Mouse (Mus musculus) hindbrain, postnatal 0 days (tissue): ENCODE measurements at regions not wholly inside any gene's neighbourhood (a gene's known extent, or its start where the extent isn't known, plus 50 kb on each side); places are given as distances from the start of the nearest gene placed in this dataset.
"Not testable (repeated sequence)": the region's sequence is repeated elsewhere in the genome, so short reads cannot be mapped to it uniquely, and the experiment has no call there.

Experiments used
- ATAC-seq: fragments of 200-750 bp; cut with Nextera tagmentation; 2 replicates; pipeline ENCODE4 v1.8.0; 2017; ENCODE audit warnings: mild to moderate bottlenecking, moderate TSS enrichment, moderate library complexity
- DNase-seq: peaks from one replicate; pipeline ENCODE4 v3.0.0-alpha.2; 2015; ENCODE audit warnings: low spot score
- H3K27ac ChIP-seq: fragments of 300-500 bp; sonication (generic); 2 replicates; pipeline ENCODE4 v1.5.1; 2014; ENCODE audit warnings: mild to moderate bottlenecking
- H3K27me3 ChIP-seq: fragments of 300-500 bp; sonication (generic); 2 replicates; pipeline ENCODE4 v1.6.1; 2014; ENCODE audit warnings: low read length, mixed read lengths; ENCODE audit not compliant: insufficient read depth
- H3K36me3 ChIP-seq: fragments of 300-500 bp; sonication (generic); 2 replicates; pipeline ENCODE4 v1.6.1; 2014; ENCODE audit warnings: low read length, mixed read lengths; ENCODE audit not compliant: insufficient read depth
- H3K4me1 ChIP-seq: fragments of 300-500 bp; sonication (generic); 2 replicates; pipeline ENCODE4 v1.6.1; 2014; ENCODE audit warnings: antibody characterized with exemption, low read length, mixed read lengths; ENCODE audit not compliant: insufficient read depth
- H3K4me2 ChIP-seq: fragments of 300-500 bp; sonication (generic); 2 replicates; pipeline ENCODE4 v1.6.1; 2014; ENCODE audit warnings: low read depth, mild to moderate bottlenecking, low read length, moderate library complexity, mixed read lengths
- H3K4me3 ChIP-seq: fragments of 300-500 bp; sonication (generic); 2 replicates; pipeline ENCODE4 v1.5.1; 2014; ENCODE audit warnings: low read length
- H3K9ac ChIP-seq: fragments of 300-500 bp; sonication (generic); replicated peaks from 2 replicates; pipeline ENCODE4 v1.6.1; 2014; ENCODE audit warnings: mild to moderate bottlenecking, low read length, moderate library complexity, mixed read lengths
- H3K9me3 ChIP-seq: fragments of 300-500 bp; sonication (generic); 2 replicates; pipeline ENCODE4 v1.6.1; 2016; ENCODE audit warnings: low read length, mixed read lengths
- CTCF ChIP-seq: IDR thresholded peaks from 2 replicates; pipeline ENCODE4 v1.5.1; 2016; ENCODE audit warnings: antibody characterized with exemption, control low read depth, low read depth
- WGBS: fragments of 180-500 bp; shearing (Covaris S2); extraction: QIAGEN DNeasy Blood & Tissue Kit; methylation state at CpG from one replicate; pipeline ENCODE4 v1.1.7; 2014; 5-methylcytosine and 5-hydroxymethylcytosine counted together

DNA sequence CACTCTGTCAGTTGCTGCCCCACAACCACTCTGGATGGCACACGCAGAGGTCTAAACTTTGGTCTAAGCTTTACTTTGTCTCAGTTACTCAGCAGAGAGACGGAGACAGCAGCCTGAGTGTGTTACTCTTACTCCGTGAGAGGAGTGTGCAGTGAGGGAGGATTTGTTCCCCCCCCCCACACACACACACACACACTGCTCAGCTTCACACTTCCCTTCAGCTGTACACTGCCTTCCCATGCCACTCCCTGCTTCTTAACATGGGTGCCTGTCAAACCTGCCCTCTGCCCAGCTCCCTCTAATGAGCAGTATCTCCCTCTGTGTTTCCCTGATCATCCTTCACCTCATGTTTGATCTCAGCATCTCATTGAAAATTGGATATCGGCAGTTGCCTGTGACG is 409.9 kb upstream of the Ercc4 start:
- Histone ChIP-seq H3K9ac (no peak overlapping the region), H3K27ac (no peak overlapping the region), H3K4me2 (no peak overlapping the region), H3K9me3 (no peaks in the 10 kb centered on the region), H3K4me1 (no peaks in the 10 kb centered on the region), H3K27me3 (no peaks in the 10 kb centered on the region), H3K36me3 (no peaks in the 10 kb centered on the region), H3K4me3 (no peak overlapping the region)
- DNase-seq (no peak), ATAC-seq (no peak)
- TF ChIP-seq CTCF, result no peak
- WGBS, result 65% methylated on average over 5 of the region's 5 CpGs

DNA sequence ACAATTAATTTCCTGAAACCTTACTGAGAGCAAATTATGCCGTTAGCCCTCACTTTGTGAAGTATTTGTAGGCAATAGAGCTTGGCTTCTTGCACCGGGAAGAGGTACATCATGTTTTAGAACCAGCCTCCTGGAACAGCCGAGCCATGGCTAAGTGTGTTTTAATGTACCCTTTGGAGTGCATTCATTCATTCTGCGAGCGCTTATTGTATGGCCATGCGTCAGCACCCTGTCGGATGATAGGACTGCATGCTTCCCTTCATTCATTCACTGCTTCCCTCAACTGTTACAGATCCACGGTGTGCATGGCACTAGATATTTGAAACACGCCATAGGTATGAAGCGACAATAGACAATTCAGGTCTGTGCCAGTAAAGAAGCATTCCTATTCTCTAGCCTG is 409.4 kb upstream of the Ercc4 start:
- WGBS, result 79% methylated on average over 10 of the region's 10 CpGs
- Histone ChIP-seq H3K9ac (no peak overlapping the region), H3K4me1 (no peaks in the 10 kb centered on the region), H3K36me3 (no peaks in the 10 kb centered on the region), H3K27ac (no peak overlapping the region), H3K4me2 (no peak overlapping the region), H3K27me3 (no peaks in the 10 kb centered on the region), H3K9me3 (no peaks in the 10 kb centered on the region), H3K4me3 (no peak overlapping the region)
- TF ChIP-seq CTCF, result no peak
- DNase-seq (no peak), ATAC-seq (no peak)

DNA sequence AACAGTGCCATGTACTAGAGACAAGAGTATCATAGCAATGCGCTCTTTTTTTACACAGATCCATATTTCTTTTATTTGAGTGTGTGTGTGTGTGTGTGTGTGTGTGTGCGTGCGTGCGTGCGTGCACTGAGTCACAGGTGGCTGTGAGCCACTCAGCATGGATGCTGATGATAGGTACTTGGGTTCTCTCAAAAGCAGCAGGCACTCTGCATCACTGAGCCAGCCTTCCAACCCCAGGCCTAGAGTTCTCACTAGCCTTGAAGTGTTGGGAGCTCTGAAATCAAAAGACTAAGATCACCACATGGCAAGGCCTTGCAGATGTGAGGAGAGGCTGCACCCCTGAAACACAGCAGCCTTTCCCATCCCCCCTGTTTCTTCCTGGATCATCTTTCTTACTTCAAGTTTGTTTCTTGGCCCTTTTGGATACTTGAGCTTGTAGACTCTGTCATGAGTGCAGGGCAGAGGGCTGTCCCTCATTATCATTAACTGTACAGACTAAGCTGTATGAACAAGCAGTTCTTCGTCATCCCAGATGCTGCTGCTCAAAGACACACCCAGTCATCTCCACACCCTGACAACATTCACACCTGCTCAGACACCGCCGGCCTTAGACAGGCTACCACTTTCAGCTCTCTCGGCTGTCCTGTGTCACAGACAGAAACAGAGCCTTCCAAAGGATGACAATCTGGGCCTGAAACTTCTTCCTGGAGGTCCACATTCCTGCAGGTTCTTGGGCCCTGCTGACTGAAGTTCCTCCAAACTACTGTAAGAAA is 405.5 kb upstream of the Ercc4 start:
- 95% methylated on average over 9 of the region's 9 CpGs for WGBS
- Histone ChIP-seq H3K4me3 (no peak overlapping the region), H3K4me2 (no peak overlapping the region), H3K27me3 (no peaks in the 10 kb centered on the region), H3K36me3 (no peaks in the 10 kb centered on the region), H3K27ac (no peak overlapping the region), H3K4me1 (no peaks in the 10 kb centered on the region), H3K9me3 (no peaks in the 10 kb centered on the region), H3K9ac (no peak overlapping the region)
- ATAC-seq (no peak), DNase-seq (no peak)
- no peak for TF ChIP-seq CTCF

DNA sequence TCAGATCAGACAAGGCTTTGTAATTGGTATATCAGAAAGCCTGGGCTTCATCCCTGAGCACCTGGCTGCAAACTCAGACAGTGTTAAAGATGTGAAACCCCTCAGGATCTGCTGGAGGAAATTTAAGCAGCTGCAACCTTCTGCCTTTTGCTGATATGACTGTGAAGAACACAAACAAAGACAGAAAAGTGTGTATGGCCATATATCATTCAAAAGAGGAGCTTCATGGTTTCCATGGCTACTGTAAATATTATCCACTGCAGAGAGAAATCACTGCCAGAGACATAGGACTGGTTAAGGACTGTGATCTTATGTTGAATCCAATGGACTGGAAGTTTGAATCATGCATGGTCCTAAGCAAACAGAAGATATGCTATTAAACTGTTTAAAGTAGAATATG is 402.6 kb upstream of the Ercc4 start:
- Histone ChIP-seq H3K36me3 (no peaks in the 10 kb centered on the region), H3K9me3 (no peaks in the 10 kb centered on the region), H3K4me3 (no peak overlapping the region), H3K27ac (no peak overlapping the region), H3K4me1 (no peaks in the 10 kb centered on the region), H3K9ac (no peak overlapping the region), H3K27me3 (no peaks in the 10 kb centered on the region), H3K4me2 (no peak overlapping the region)
- DNase-seq (no peak), ATAC-seq (no peak)
- no peak for TF ChIP-seq CTCF

DNA sequence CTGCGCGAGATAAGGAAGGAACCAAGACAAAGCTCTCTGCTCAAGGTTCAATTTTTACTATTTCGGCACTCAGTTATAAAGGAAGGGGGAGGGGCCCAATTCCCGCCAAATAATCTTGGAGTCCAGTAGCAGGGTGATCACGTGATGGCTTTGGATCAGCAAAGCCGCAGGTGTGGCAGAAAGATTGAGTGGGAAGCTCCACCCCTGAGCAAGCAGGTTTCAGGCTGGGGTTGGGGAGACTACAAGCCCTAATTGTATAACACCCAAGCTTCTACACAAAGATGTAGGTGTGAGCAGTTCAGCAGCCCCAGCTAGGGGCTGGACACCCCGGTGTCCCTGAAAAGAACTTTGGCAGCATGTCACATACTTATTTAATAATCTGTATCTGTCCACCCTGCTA is 388.1 kb upstream of the Ercc4 start:
- H3K27ac ChIP-seq, ATAC-seq, H3K4me3 ChIP-seq, H3K4me2 ChIP-seq, H3K9ac ChIP-seq, DNase-seq, H3K36me3 ChIP-seq, H3K4me1 ChIP-seq, H3K27me3 ChIP-seq, H3K9me3 ChIP-seq: not testable (repeated sequence)
- WGBS, result 78% methylated on average over 5 of the region's 7 CpGs

DNA sequence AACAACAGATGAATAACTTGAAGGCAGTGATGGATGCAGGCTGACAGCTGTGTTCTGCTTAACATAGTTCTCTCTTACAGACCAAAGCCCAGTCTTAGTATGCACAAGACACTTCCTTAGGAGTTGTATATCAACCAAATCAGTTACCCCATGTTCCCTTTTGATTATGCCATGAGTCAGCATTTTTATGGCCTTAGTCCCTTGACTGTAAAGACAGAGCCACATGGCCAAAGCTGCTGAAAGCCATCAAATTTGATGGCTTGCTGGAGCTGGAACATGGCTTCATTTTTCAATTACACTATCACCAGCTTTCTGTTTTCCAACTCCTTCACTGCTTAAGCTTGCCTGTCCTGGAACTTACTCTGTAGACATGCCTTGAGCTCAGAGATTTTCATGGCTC is 383.4 kb upstream of the Ercc4 start:
- TF ChIP-seq CTCF, result no peak
- no peak overlapping the region for H3K4me3 ChIP-seq
- H3K27me3 ChIP-seq, result no peaks in the 10 kb centered on the region
- no peak for DNase-seq
- no peak for ATAC-seq
- H3K36me3 ChIP-seq, result no peaks in the 10 kb centered on the region
- H3K9me3 ChIP-seq, result no peaks in the 10 kb centered on the region
- no peaks in the 10 kb centered on the region for H3K4me1 ChIP-seq
- no peak overlapping the region for H3K27ac ChIP-seq
- H3K9ac ChIP-seq, result no peak overlapping the region
- no peak overlapping the region for H3K4me2 ChIP-seq

DNA sequence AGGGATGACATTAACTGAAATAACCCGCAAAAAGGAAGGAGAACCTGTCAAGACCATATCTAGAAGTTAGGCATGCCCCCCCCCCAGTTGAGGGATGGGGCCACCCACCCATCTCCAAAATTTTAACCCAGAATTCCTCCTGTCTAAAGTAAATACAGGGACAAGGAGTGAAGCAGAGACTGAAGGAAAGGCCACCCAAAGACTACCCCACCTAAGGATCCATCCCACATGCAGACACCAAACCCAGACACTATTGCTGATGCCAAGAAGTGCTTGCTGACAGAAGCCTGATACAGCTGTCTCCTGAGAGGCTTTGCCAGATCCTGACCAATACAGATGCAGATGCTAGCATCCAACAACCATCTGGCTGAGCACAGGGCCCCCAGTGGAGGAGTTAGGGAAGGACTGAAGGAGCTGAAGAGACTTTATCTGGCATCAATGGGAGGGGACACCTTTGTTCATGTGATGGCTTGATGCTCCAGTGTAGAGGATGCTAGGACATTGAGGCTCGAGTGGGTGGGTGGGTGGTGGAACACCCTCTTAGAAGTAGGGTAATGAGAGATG is 379.2 kb upstream of the Ercc4 start:
- H3K4me2 ChIP-seq, DNase-seq, H3K27me3 ChIP-seq, H3K9ac ChIP-seq, ATAC-seq, H3K36me3 ChIP-seq, H3K27ac ChIP-seq, H3K4me3 ChIP-seq, H3K9me3 ChIP-seq, H3K4me1 ChIP-seq: not testable (repeated sequence)
- 96% methylated on average over 2 of the region's 2 CpGs for WGBS
